Mouse (Mus musculus) urinary bladder, postnatal 0 days (tissue): ENCODE data around the gene Sema3d. TPM values are rescaled to one million over a fixed set of nuclear protein-coding genes. Genes with fewer than 3 reads are reported as not detected.

Experiments used
- polyA plus RNA-seq: library from polyadenylated mRNA; unstranded; fragments of >200 nt; fragmentation: Nextera tagmentation; extraction: Ambion mirVana; gene quantifications from 2 replicates; pipeline ENCODE4 v1.2.1, GENCODE M21; 2015

Sema3d gene
- 14.8 and 18.8 TPM in 2 replicates for polyA plus RNA-seq

DNA sequence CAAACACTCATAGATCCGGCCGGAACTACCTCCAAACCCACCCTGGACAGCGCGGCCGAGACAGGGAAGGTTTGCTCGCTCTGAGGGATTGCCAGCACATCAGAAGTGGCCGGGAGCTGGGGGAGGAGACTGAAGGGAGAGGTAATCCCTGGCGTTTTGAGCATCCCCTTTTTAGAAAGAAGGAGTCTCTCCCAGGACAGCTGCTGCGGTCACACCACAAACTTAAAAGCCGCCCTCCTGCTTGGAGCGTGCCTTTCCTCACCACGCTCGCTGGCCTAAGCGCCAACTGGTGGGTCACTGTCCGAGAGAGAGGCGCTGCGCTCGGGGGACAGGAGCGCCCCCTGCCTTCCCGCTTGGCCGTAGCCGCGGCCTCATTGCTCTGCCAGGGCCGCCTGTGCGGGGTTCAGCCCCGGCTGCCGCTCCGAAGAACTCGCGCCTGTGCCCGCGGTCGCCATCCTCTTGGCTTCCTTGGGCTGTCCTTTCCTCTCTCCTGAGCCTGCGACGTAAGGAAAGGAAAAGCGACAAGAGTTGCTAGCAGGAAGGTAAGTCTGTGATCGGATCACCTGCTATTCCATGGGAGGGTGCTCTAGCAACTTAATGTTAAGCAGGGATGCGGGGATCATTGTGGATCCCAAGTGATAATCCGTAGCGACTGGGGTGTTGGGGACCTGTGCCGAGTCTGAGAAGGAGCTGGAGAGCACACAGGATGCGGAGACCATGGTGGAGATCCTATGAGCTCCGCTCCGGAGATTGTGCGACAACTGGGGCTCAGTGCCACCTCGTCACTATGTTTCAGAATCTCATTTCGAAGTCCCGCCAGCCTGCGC, at the start of gene Sema3d:
Gene Sema3d, plus strand, starts transcription at position 253 of the 827 bp plus-strand sequence.

